Mouse (Mus musculus) E14TG2a.4 (cell line): ENCODE data around the gene Chd2.

Source experiments
- H3K27me3 ChIP-seq: 2 replicates; pipeline ENCODE4 v1.6.1; 2014; ENCODE audit warnings: low read length, control low read depth; ENCODE audit not compliant: insufficient read depth
- H3K36me3 ChIP-seq: 2 replicates; pipeline ENCODE4 v1.6.1; 2014; ENCODE audit warnings: low read length, control low read depth; ENCODE audit not compliant: insufficient read depth
- H3K4me1 ChIP-seq: replicated peaks from 2 replicates; pipeline ENCODE4 v1.6.1; 2014; ENCODE audit warnings: low read depth, low read length, control low read depth
- H3K4me3 ChIP-seq: replicated peaks from 2 replicates; pipeline ENCODE4 v1.5.1; 2014; ENCODE audit warnings: mild to moderate bottlenecking, low read length
- H3K9me3 ChIP-seq: 2 replicates; pipeline ENCODE4 v1.6.1; 2014; ENCODE audit warnings: low read length, control low read depth
- CTCF ChIP-seq: conservative IDR thresholded peaks from 2 replicates; pipeline ENCODE4 v1.5.1; 2014; ENCODE audit warnings: low read length
- NANOG ChIP-seq: IDR thresholded peaks from 2 replicates; pipeline ENCODE4 v1.6.1; 2014; ENCODE audit warnings: borderline replicate concordance, low read length, mixed read lengths
- POU5F1 ChIP-seq: IDR thresholded peaks from 2 replicates; pipeline ENCODE4 v1.6.1; 2014; ENCODE audit warnings: low read length, borderline replicate concordance

Gene Chd2

DNA sequence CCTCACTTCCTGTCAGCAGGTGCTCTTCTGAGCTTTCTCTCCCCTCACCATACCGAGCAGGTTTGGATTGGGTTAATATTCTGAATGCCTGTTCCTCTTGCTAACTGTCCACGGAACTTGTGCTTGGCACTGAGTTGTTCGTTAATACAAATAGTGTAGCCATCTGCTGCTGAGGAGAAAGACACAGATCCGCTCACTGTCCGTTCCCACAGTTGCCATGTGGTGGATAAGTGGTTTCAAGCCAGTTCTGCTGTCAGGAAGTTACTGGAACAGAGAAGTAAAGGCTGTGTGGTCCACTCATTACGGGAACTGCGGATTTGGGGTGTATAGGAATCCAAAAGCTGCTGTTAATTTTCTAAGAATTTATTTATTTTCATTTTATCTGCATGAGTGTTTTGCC, 158.8 kb downstream of the Chd2 start:
- TF ChIP-seq POU5F1 (no peak), NANOG (no peak), CTCF (no peak)
- H3K4me3 ChIP-seq = no peak overlapping the region
- H3K4me1 ChIP-seq = peaks cover 20% of the 10 kb centered on the region
- no peaks in the 10 kb centered on the region; the same call in 1 of the 2 replicates for H3K9me3 ChIP-seq
- no peaks in the 10 kb centered on the region for H3K36me3 ChIP-seq
- H3K27me3 ChIP-seq = peaks cover 86% of the 10 kb centered on the region

DNA sequence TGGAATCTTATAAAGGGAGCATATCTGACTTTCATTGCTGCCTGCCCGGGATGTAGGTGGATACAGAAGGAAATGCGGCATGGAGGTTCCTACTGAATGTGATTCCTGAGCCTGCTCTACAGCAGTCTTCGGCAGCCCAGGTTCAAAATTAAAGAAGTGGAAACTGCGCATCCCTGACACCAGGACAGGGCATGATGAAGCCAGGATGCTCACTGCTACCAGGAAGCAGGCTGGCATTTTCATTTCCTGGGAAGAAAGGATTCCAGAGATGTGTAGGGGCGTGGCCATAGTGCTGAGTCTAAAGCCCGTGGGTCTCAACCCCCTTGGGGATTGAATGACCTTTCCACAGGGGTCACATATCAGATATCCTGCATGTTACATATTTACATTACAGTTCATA, 163.6 kb downstream of the Chd2 start:
- Histone ChIP-seq H3K36me3 (no peaks in the 10 kb centered on the region), H3K4me3 (no peak overlapping the region), H3K27me3 (peaks cover 92% of the 10 kb centered on the region), H3K4me1 (peaks cover 54% of the 10 kb centered on the region), H3K9me3 (peaks cover 3% of the 10 kb centered on the region; the same call in 1 of the 2 replicates)
- TF ChIP-seq NANOG (no peak), CTCF (no peak), POU5F1 (no peak)

DNA sequence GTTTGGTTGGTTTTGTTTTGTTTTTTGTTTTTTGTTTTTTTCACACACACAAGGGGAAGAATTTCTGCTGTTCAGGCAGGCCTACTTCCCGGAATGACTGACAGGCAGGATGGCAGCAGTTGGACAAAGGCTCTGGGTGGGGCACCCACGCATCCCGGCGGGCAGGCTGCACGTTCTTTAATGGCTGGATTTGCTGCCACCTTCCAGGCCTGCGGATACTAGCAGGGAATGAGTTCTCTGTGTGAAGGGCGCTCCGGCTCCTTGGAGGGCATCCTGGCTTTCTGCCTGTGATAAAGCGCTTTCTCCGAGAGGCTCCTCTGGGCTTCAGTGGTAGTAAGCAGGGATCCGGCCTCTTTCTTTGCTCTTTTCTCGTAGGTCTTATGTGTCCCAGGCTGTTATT, 164.3 kb downstream of the Chd2 start:
- Histone ChIP-seq H3K36me3 (no peaks in the 10 kb centered on the region), H3K4me3 (no peak overlapping the region), H3K9me3 (peaks cover 3% of the 10 kb centered on the region; the same call in 1 of the 2 replicates), H3K4me1 (peaks cover 55% of the 10 kb centered on the region), H3K27me3 (peaks cover 92% of the 10 kb centered on the region)
- TF ChIP-seq CTCF (no peak), POU5F1 (no peak), NANOG (no peak)
